Mouse (Mus musculus) layer of hippocampus, postnatal 36 days (tissue): ENCODE data around the gene Prrt4. TPM values are rescaled to one million over a fixed set of nuclear protein-coding genes. Genes with fewer than 3 reads are reported as not detected.
"Not testable (repeated sequence)": the region's sequence is repeated elsewhere in the genome, so short reads cannot be mapped to it uniquely, and the experiment has no call there.

Experiments
- DNase-seq, 2 experiments: peaks; one replicate each; pipeline ENCODE4 v3.0.0; 2022
- total RNA-seq, 2 experiments: library from RNA; stranded (reverse); gene quantifications; 2 replicates each; pipeline ENCODE4 v1.2.3; 2021

Gene Prrt4
- 1 to 10 TPM; 2.0 to 2.1 TPM for total RNA-seq

- peak; percentile 63 to 70 for DNase-seq
These were observed at the start of gene Prrt4 for GRCm38 (mm10) chr6:29178888-29179658. Gene Prrt4 (minus strand): TSS chr6:29179584.

- not testable (repeated sequence) for DNase-seq
These were observed 38.3 kb upstream of the Prrt4 start for GRCm38 (mm10) chr6:29217717-29218116.

- peak; percentile 44 to 54 for DNase-seq
These were observed 36.6 kb upstream of the Prrt4 start, which contains the start of gene Impdh1 for GRCm38 (mm10) chr6:29215881-29216501. Gene Impdh1 (minus strand): TSS chr6:29216364.

- DNase-seq, result no peak
These were observed 35.8 kb upstream of the Prrt4 start for GRCm38 (mm10) chr6:29215181-29215580.

GRCm38 (mm10) chr6:29214776-29215175, 35.4 kb upstream of the Prrt4 start:
- DNase-seq, result no peak

- DNase-seq, result no peak
These were observed 34.9 kb upstream of the Prrt4 start for GRCm38 (mm10) chr6:29214245-29214644.

GRCm38 (mm10) chr6:29213436-29213835, 34.1 kb upstream of the Prrt4 start:
- DNase-seq, result no peak

GRCm38 (mm10) chr6:29211806-29212492, 32.6 kb upstream of the Prrt4 start:
- peak; percentile 72 for DNase-seq

- DNase-seq, result no peak
These were observed 31.8 kb upstream of the Prrt4 start for GRCm38 (mm10) chr6:29211146-29211545.

- DNase-seq, result no peak
These were observed 31.0 kb upstream of the Prrt4 start for GRCm38 (mm10) chr6:29210231-29210936.

GRCm38 (mm10) chr6:29208178-29208577, 28.8 kb upstream of the Prrt4 start:
- no peak for DNase-seq

- no peak for DNase-seq
These were observed 27.6 kb upstream of the Prrt4 start for GRCm38 (mm10) chr6:29207017-29207416.

- DNase-seq, result no peak
These were observed 26.6 kb upstream of the Prrt4 start for GRCm38 (mm10) chr6:29206006-29206405.

- no peak for DNase-seq
These were observed 25.7 kb upstream of the Prrt4 start for GRCm38 (mm10) chr6:29204932-29205614.

- DNase-seq, result no peak
These were observed 24.6 kb upstream of the Prrt4 start for GRCm38 (mm10) chr6:29203861-29204585.

- no peak for DNase-seq
These were observed 23.7 kb upstream of the Prrt4 start for GRCm38 (mm10) chr6:29203096-29203495.

GRCm38 (mm10) chr6:29201988-29202387, 22.6 kb upstream of the Prrt4 start:
- DNase-seq, result no peak

GRCm38 (mm10) chr6:29201341-29201740, 22.0 kb upstream of the Prrt4 start:
- no peak for DNase-seq

- no peak for DNase-seq
These were observed 21.1 kb upstream of the Prrt4 start for GRCm38 (mm10) chr6:29200496-29200895.

- DNase-seq, result no peak
These were observed 20.0 kb upstream of the Prrt4 start for GRCm38 (mm10) chr6:29199223-29199855.
